ENCODE assay signal across 37 mouse cellular contexts in genomic region chr19:11640732-11641131, GRCm38 (mm10). TPM values are rescaled to one million over a fixed set of nuclear protein-coding genes. Genes with fewer than 3 reads are reported as not detected.
DNase-seq lines count a peak whose midpoint lies in the region; ATAC-seq and TF ChIP-seq lines count a peak whose summit lies in the region.
"Had no signal": no experiment of that assay in that cellular context is flagged by ENCODE, and none has a peak within 500 bp of the region (broad histone marks: within the 10 kb centered on the region; RNA-seq: fewer than 3 reads in every experiment).

Ms4a3 (minus strand) TSS chr19:11640851.

- H3K9me3 ChIP-seq in liver, embryonic 14.5 days (ENCODE audit: control insufficient read depth, low read length), result no peaks in the 10 kb centered on the region
- H3K9me3 ChIP-seq in liver, embryonic 12.5 days (replicated peaks), result no peaks in the 10 kb centered on the region
- H3K9me3 ChIP-seq: embryonic facial prominence, embryonic 12.5 days; hindbrain, embryonic 10.5 days; hindbrain, embryonic 15.5 days; kidney, embryonic 15.5 days; limb, embryonic 13.5 days; neural tube, embryonic 15.5 days had no signal

- no peak for TF ChIP-seq POLR2A in bone marrow, adult 2 months (IDR thresholded peaks at IDR 0.05; ENCODE audit: borderline replicate concordance, control insufficient read depth, low read depth, low read length)

- no peak within 1 kb of the TSS for H3K9ac ChIP-seq in liver, embryonic 14.5 days (replicated peaks)
- H3K9ac ChIP-seq in liver, embryonic 12.5 days, result no peak within 1 kb of the TSS
- H3K9ac ChIP-seq: embryonic facial prominence, embryonic 12.5 days; heart, embryonic 12.5 days; hindbrain, embryonic 15.5 days; kidney, embryonic 15.5 days; limb, embryonic 13.5 days; neural tube, embryonic 15.5 days had no signal

- DNase-seq in liver, embryonic 14.5 days (ENCODE audit: low read depth in 3 of 3, low spot score in 3 of 3), result no peak
- no peak for DNase-seq in heart, postnatal 4 days
- DNase-seq in cerebellum, adult 11 months, result no peak
- DNase-seq: adrenal gland, postnatal 10 days; cerebellum, adult 11-12 months; cerebellum, adult 9-11 months; gastrocnemius, adult 2 months; gastrocnemius, postnatal 36 days; heart, adult 2 months; kidney, adult 11 months; kidney, postnatal 4 days; lung, adult 2 months; lung, postnatal 4 days; midbrain, embryonic 14.5 days; retina, postnatal 1 day; right cerebral cortex, postnatal 25 days; thymus, postnatal 14 days had no signal

- H3K27ac ChIP-seq in liver, embryonic 14.5 days, result no peak within 1 kb of the TSS
- no peak within 1 kb of the TSS for H3K27ac ChIP-seq in liver, embryonic 12.5 days
- no peak within 1 kb of the TSS for H3K27ac ChIP-seq in bone marrow, adult 2 months (ENCODE audit: control insufficient read depth, insufficient read depth, low read depth, low read length, poor library complexity)
- H3K27ac ChIP-seq: embryonic facial prominence, embryonic 12.5 days; gastrocnemius, adult 2 months; heart, adult 2 months; hindbrain, embryonic 10.5 days; hindbrain, embryonic 15.5 days; kidney, embryonic 15.5 days; limb, embryonic 13.5 days; neural tube, embryonic 15.5 days had no signal

- no peak for ATAC-seq in liver, embryonic 14.5 days (ENCODE audit: insufficient read depth)
- no peak for ATAC-seq in liver, embryonic 12.5 days
- ATAC-seq in hematopoietic stem cell, adult 5-6 weeks (replicated peaks in 1 of 2; ENCODE audit: insufficient read depth in 1 of 2, low FRiP score in 2 of 2, low TSS enrichment in 1 of 2, low read depth in 1 of 2, poor library complexity in 2 of 2, severe bottlenecking in 2 of 2), result peak in 1 of 2 experiments; percentile 83; a peak in 2 of 4 replicates
- 0 out of 2 replicates have a peak, but pooled peaks have one; percentile 22 for ATAC-seq in monocyte, adult 5-6 weeks (replicated peaks; ENCODE audit: insufficient number of reproducible peaks, low FRiP score, low TSS enrichment, poor library complexity, severe bottlenecking)
- ATAC-seq: forebrain, embryonic 16.5 days; inflammation-experienced regulatory T-cells, adult 6 months; Patski had no signal

- no peaks in the 10 kb centered on the region for H3K4me1 ChIP-seq in liver, embryonic 14.5 days (replicated peaks; ENCODE audit: control insufficient read depth in 2 of 2, insufficient read depth in 2 of 2, low read length in 1 of 2)
- H3K4me1 ChIP-seq in liver, embryonic 12.5 days, result no peaks in the 10 kb centered on the region
- no peaks in the 10 kb centered on the region; the same call in 1 of the 2 replicates for H3K4me1 ChIP-seq in bone marrow, adult 2 months (ENCODE audit: control insufficient read depth, insufficient read depth, low read length)
- H3K4me1 ChIP-seq: embryonic facial prominence, embryonic 12.5 days; heart, embryonic 12.5 days; hindbrain, embryonic 10.5 days; hindbrain, embryonic 15.5 days; kidney, embryonic 15.5 days; limb, embryonic 13.5 days; neural tube, embryonic 15.5 days had no signal

- TF ChIP-seq CTCF in liver, embryonic 14.5 days (IDR thresholded peaks at IDR 0.05; ENCODE audit: low read depth), result no peak
- no peak for TF ChIP-seq CTCF in bone marrow, adult 2 months (IDR thresholded peaks at IDR 0.05; ENCODE audit: control insufficient read depth, insufficient read depth, low read length)

- H3K36me3 ChIP-seq in liver, embryonic 14.5 days (replicated peaks; ENCODE audit: control insufficient read depth, insufficient read depth, low read depth), result no peaks in the 10 kb centered on the region
- no peaks in the 10 kb centered on the region for H3K36me3 ChIP-seq in liver, embryonic 12.5 days
- H3K36me3 ChIP-seq: embryonic facial prominence, embryonic 12.5 days; heart, embryonic 12.5 days; hindbrain, embryonic 10.5 days; hindbrain, embryonic 15.5 days; kidney, embryonic 15.5 days; limb, embryonic 13.5 days; neural tube, embryonic 15.5 days had no signal

- no peaks in the 10 kb centered on the region for H3K27me3 ChIP-seq in liver, embryonic 14.5 days (ENCODE audit: control insufficient read depth, insufficient read depth, low read length)
- H3K27me3 ChIP-seq in liver, embryonic 12.5 days (replicated peaks), result no peaks in the 10 kb centered on the region
- H3K27me3 ChIP-seq: embryonic facial prominence, embryonic 12.5 days; heart, embryonic 12.5 days; hindbrain, embryonic 15.5 days; kidney, embryonic 15.5 days; limb, embryonic 13.5 days; neural tube, embryonic 15.5 days; Patski had no signal

- no peak within 1 kb of the TSS for H3K4me3 ChIP-seq in liver, embryonic 14.5 days (ENCODE audit: insufficient read depth in 1 of 2, low read depth in 2 of 2, low read length in 2 of 2)
- H3K4me3 ChIP-seq in liver, embryonic 12.5 days, result no peak within 1 kb of the TSS
- H3K4me3 ChIP-seq in bone marrow, adult 2 months (replicated peaks; ENCODE audit: control insufficient read depth, low read depth, low read length), result peak within 1 kb of the TSS; percentile 4
- H3K4me3 ChIP-seq: embryonic facial prominence, embryonic 12.5 days; gastrocnemius, adult 2 months; heart, adult 2 months; heart, embryonic 12.5 days; hindbrain, embryonic 10.5 days; hindbrain, embryonic 15.5 days; kidney, embryonic 15.5 days; limb, embryonic 13.5 days; neural tube, embryonic 15.5 days had no signal

- 7% methylated on average over 1 of the region's 1 CpGs for WGBS in liver, embryonic 14.5 days (ENCODE audit: insufficient replicate concordance)
- 50% methylated on average over 1 of the region's 1 CpGs for WGBS in liver, embryonic 12.5 days (ENCODE audit: insufficient replicate concordance)
- 27% methylated on average over 1 of the region's 1 CpGs for WGBS in bone marrow, adult 2 months

- no peak for TF ChIP-seq EP300 in liver, embryonic 14.5 days (IDR thresholded peaks at IDR 0.05; ENCODE audit: low read depth)

- no peak within 1 kb of the TSS for H3K4me2 ChIP-seq in liver, embryonic 14.5 days (ENCODE audit: low read depth)
- no peak within 1 kb of the TSS for H3K4me2 ChIP-seq in liver, embryonic 12.5 days
- H3K4me2 ChIP-seq: embryonic facial prominence, embryonic 12.5 days; heart, embryonic 12.5 days; hindbrain, embryonic 15.5 days; kidney, embryonic 15.5 days; limb, embryonic 13.5 days; neural tube, embryonic 15.5 days had no signal

RNA-seq across cellular contexts. Expression of gene Ms4a3, which starts in this region (rescaled TPM):
- 11.1 and 12.4 TPM in 2 replicates for polyA plus RNA-seq in liver, embryonic 14.5 days (2012; rRNA removed)
- 22.9 and 38.3 TPM in 2 replicates for polyA plus RNA-seq in liver, embryonic 14.5 days (2014; fragmentation: Nextera tagmentation; extraction: Ambion mirVana)
- 4.5 and 6.4 TPM in 2 replicates for polyA plus RNA-seq in liver, embryonic 12.5 days (2016; fragmentation: Nextera tagmentation; extraction: Ambion mirVana)
- 51.9 and 110 TPM in 2 replicates for polyA plus RNA-seq in bone marrow, adult 2 months (2011; ENCODE audit: insufficient read depth, insufficient read length, low replicate concordance, missing spikeins)
- 17.6 and 52.5 TPM in 2 replicates for total RNA-seq in hematopoietic stem cell, adult 5-6 weeks (2017)
- 0.96 TPM in 1 of 3 replicates, not detected in the others for total RNA-seq in monocyte, adult 5-6 weeks (2017)
- not detected for total RNA-seq in heart, postnatal 4 days (2021)
- total RNA-seq: gastrocnemius, adult 2 months; gastrocnemius, postnatal 36 days; heart, adult 2 months; layer of hippocampus, postnatal 25 days; left cerebral cortex, adult 8-10 months; left cerebral cortex, postnatal 36 days had no signal
- polyA plus RNA-seq: cortical plate, adult 2 months; embryonic facial prominence, embryonic 12.5 days; forebrain, embryonic 11.5 days; forebrain, embryonic 16.5 days; heart, adult 2 months; heart, postnatal 0 days; hindbrain, embryonic 10.5 days; hindbrain, embryonic 15.5 days; inflammation-experienced regulatory T-cells, adult 6 months; limb, embryonic 13.5 days; lung, adult 2 months; midbrain, embryonic 14.5 days had no signal

Comparison
In these comparisons a context has a peak if more than half of its experiments do, and no peak if none do; other contexts are left out.
1. Peak in ATAC-seq in monocyte, adult 5-6 weeks; RNA of the gene not detected or under 1 TPM.